Mouse (Mus musculus) ES-E14 (cell line): ENCODE measurements around the gene Abraxas2. TPM values are rescaled to one million over a fixed set of nuclear protein-coding genes. Genes with fewer than 3 reads are reported as not detected.

ENCODE experiments used
- DNase-seq: peaks from one replicate; pipeline ENCODE4 v3.0.0-alpha.2; 2013; ENCODE audit warnings: low read depth, low spot score
- H3K27ac ChIP-seq: 2 replicates; pipeline ENCODE4 v1.5.1; 2012; ENCODE audit warnings: low read depth, mild to moderate bottlenecking, low read length, moderate library complexity, mixed read lengths; ENCODE audit not compliant: poor library complexity, insufficient read depth, severe bottlenecking
- H3K36me3 ChIP-seq: 2 replicates; pipeline ENCODE4 v1.6.1; 2012; ENCODE audit warnings: mild to moderate bottlenecking, low read length, moderate library complexity, mixed read lengths; ENCODE audit not compliant: control insufficient read depth, poor library complexity, insufficient read depth, severe bottlenecking
- H3K4me1 ChIP-seq, 2 experiments: fragments of 150-350 bp in 1 of 2; sonication (generic) in 1 of 2; 2 replicates each; pipeline ENCODE4 v1.6.1; 2012; ENCODE audit warnings: low read length in 2 of 2, mild to moderate bottlenecking in 1 of 2, mixed read lengths in 1 of 2; ENCODE audit not compliant: control insufficient read depth in 2 of 2, insufficient read depth in 2 of 2, poor library complexity in 1 of 2
- H3K4me3 ChIP-seq, 2 experiments: fragments of 150-350 bp in 1 of 2; sonication (generic) in 1 of 2; 2 replicates each; pipeline ENCODE4 v1.5.1; 2012; ENCODE audit warnings: low read length in 2 of 2, low read depth in 1 of 2, mild to moderate bottlenecking in 1 of 2, mixed read lengths in 1 of 2; ENCODE audit not compliant: insufficient read depth in 1 of 2, poor library complexity in 1 of 2, severe bottlenecking in 1 of 2
- H3K9ac ChIP-seq: 2 replicates; pipeline ENCODE4 v1.6.1; 2012; ENCODE audit warnings: low read depth, mild to moderate bottlenecking, low read length, mixed read lengths; ENCODE audit not compliant: poor library complexity, insufficient read depth, severe bottlenecking
- H3K9me3 ChIP-seq: fragments of 150-350 bp; sonication (generic); 2 replicates; pipeline ENCODE4 v1.6.1; 2012; ENCODE audit warnings: low read depth, mild to moderate bottlenecking, low read length; ENCODE audit not compliant: control insufficient read depth, insufficient read depth
- CHD2 ChIP-seq: IDR thresholded peaks from 2 replicates; pipeline ENCODE4 v1.6.1; 2014; ENCODE audit warnings: mild to moderate bottlenecking, low read depth, low read length, inconsistent platforms
- HCFC1 ChIP-seq: IDR thresholded peaks from 2 replicates; pipeline ENCODE4 v1.6.1; 2012; ENCODE audit warnings: low read length, inconsistent platforms, borderline replicate concordance; ENCODE audit not compliant: insufficient read depth
- MAFK ChIP-seq: IDR thresholded peaks from 2 replicates; pipeline ENCODE4 v1.6.1; 2014; ENCODE audit warnings: mild to moderate bottlenecking, low read depth, low read length, inconsistent platforms; ENCODE audit not compliant: insufficient read depth
- ZC3H11A ChIP-seq: IDR thresholded peaks from 2 replicates; pipeline ENCODE4 v1.6.1; 2012; ENCODE audit warnings: low read depth, mild to moderate bottlenecking, inconsistent platforms, low read length, borderline replicate concordance
- ZNF384 ChIP-seq: IDR thresholded peaks from 2 replicates; pipeline ENCODE4 v1.6.1; 2012; ENCODE audit warnings: low read depth, low read length, inconsistent platforms
- in situ Hi-C, 2 experiments: fragments of 600-800 bp; cut with MboI; formaldehyde crosslinking; loops; one replicate each; pipeline ENCODE4 v1.15.1; 2025; ENCODE audit warnings: low sequenced_read_pairs in 2 of 2, inconsistent platforms in 1 of 2; ENCODE audit not compliant: unreplicated experiment in 2 of 2
- total RNA-seq: library from RNA; depleted of rRNA; stranded (reverse); fragments of 300-350 nt; gene quantifications from 2 replicates; pipeline ENCODE4 v1.2.3, GENCODE M21; 2012

The Abraxas2 gene
- total RNA-seq, 1 experiment, result 20.5 TPM

GRCm38 (mm10) chr7:132824346-132825022 is 34.5 kb upstream of the Abraxas2 start:
- Histone ChIP-seq H3K9ac (no peak overlapping the region), H3K4me3 (no peak overlapping the region), H3K9me3 (no peaks in the 10 kb centered on the region), H3K4me1 (no peaks in the 10 kb centered on the region), H3K27ac (no peak overlapping the region), H3K36me3 (no peaks in the 10 kb centered on the region)
- in situ Hi-C loops, result no loop called here
- TF ChIP-seq MAFK, result no peak
- TF ChIP-seq ZNF384, result no peak
- TF ChIP-seq ZC3H11A, result no peak
- TF ChIP-seq HCFC1, result no peak
- TF ChIP-seq CHD2, result no peak
- DNase-seq, result no peak

GRCm38 (mm10) chr7:132830955-132831354 is 28.1 kb upstream of the Abraxas2 start:
- Histone ChIP-seq H3K9me3 (peaks cover 6% of the 10 kb centered on the region; the same call in 1 of the 2 replicates), H3K27ac (no peak overlapping the region), H3K4me1 (no peaks in the 10 kb centered on the region), H3K9ac (no peak overlapping the region), H3K4me3 (no peak overlapping the region), H3K36me3 (peaks cover 9% of the 10 kb centered on the region)
- TF ChIP-seq ZNF384 (no peak), HCFC1 (no peak), MAFK (no peak), ZC3H11A (no peak), CHD2 (no peak)
- DNase-seq, result no peak
- in situ Hi-C loops, result no loop called here

- no peak for TF ChIP-seq CHD2
- TF ChIP-seq ZC3H11A, result no peak
- TF ChIP-seq HCFC1, result no peak
- TF ChIP-seq MAFK, result no peak
- no peak for TF ChIP-seq ZNF384
- no peaks in the 10 kb centered on the region for H3K9me3 ChIP-seq
- H3K4me3 ChIP-seq, result no peak overlapping the region
- H3K36me3 ChIP-seq, result peaks cover 3% of the 10 kb centered on the region
- in situ Hi-C loops, result no loop called here
- no peak for DNase-seq
- no peak overlapping the region for H3K27ac ChIP-seq
- H3K9ac ChIP-seq, result no peak overlapping the region
- no peaks in the 10 kb centered on the region for H3K4me1 ChIP-seq
Measured at GRCm38 (mm10) chr7:132841287-132841686, 17.7 kb upstream of the Abraxas2 start.

GRCm38 (mm10) chr7:132842455-132842854 is 16.6 kb upstream of the Abraxas2 start:
- TF ChIP-seq HCFC1 (no peak), CHD2 (no peak), ZNF384 (no peak), ZC3H11A (no peak), MAFK (no peak)
- H3K36me3 ChIP-seq, result peaks cover 3% of the 10 kb centered on the region
- in situ Hi-C loops, result no loop called here

GRCm38 (mm10) chr7:132843152-132843551 is 15.9 kb upstream of the Abraxas2 start:
- Histone ChIP-seq H3K36me3 (peaks cover 3% of the 10 kb centered on the region), H3K9me3 (no peaks in the 10 kb centered on the region), H3K9ac (no peak overlapping the region), H3K4me1 (no peaks in the 10 kb centered on the region), H3K4me3 (no peak overlapping the region), H3K27ac (no peak overlapping the region)
- no peak for DNase-seq
- in situ Hi-C loops, result no loop called here
- TF ChIP-seq HCFC1, result no peak
- TF ChIP-seq ZNF384, result no peak
- TF ChIP-seq MAFK, result no peak
- no peak for TF ChIP-seq CHD2
- TF ChIP-seq ZC3H11A, result no peak

More at GRCm38 (mm10) chr7:132842455-132842854, 16.6 kb upstream of the Abraxas2 start:
- H3K9me3 ChIP-seq, result no peaks in the 10 kb centered on the region
- H3K9ac ChIP-seq, result no peak overlapping the region
- no peaks in the 10 kb centered on the region for H3K4me1 ChIP-seq
- DNase-seq, result no peak
- no peak overlapping the region for H3K27ac ChIP-seq
- no peak overlapping the region for H3K4me3 ChIP-seq
